Mouse (Mus musculus): ENCODE results near the gene Skil. TPM values are rescaled to one million over a fixed set of nuclear protein-coding genes. Genes with fewer than 3 reads are reported as not detected.

The Skil gene
- 13.7 and 14.9 TPM in 2 replicates for polyA plus RNA-seq (2012; rRNA removed)
- 20.6 and 23.2 TPM in 2 replicates for polyA plus RNA-seq (2014; fragmentation: Nextera tagmentation; extraction: Ambion mirVana)

- H3K36me3 ChIP-seq (ENCODE audit: control insufficient read depth, insufficient read depth, low read length): peaks cover 3% of the 10 kb centered on the region; the same call in 1 of the 2 replicates
- peaks cover 22% of the 10 kb centered on the region for H3K4me1 ChIP-seq (ENCODE audit: control insufficient read depth, insufficient read depth, low read length)
- 0 out of 2 replicates have a peak, but pooled peaks have one; percentile 32 for TF ChIP-seq POLR2A (IDR thresholded peaks at IDR 0.05; ENCODE audit: borderline replicate concordance, extremely low read depth, insufficient read depth, insufficient read length)
- no peaks in the 10 kb centered on the region for H3K27me3 ChIP-seq (ENCODE audit: control insufficient read depth, insufficient read depth, low read length)
- DNase-seq (ENCODE audit: low spot score) (peak; percentile 94), ATAC-seq (ENCODE audit: low FRiP score, low read depth) (peak; percentile 93)
- peak within 1 kb of the TSS; percentile 93 for H3K4me3 ChIP-seq (replicated peaks; ENCODE audit: low read length)
- peak within 1 kb of the TSS; percentile 98 for H3K27ac ChIP-seq (replicated peaks; ENCODE audit: low read depth, low read length)
- peak within 1 kb of the TSS; percentile 90 for H3K9ac ChIP-seq (ENCODE audit: low read depth, low read length, severe bottlenecking)
- H3K9me3 ChIP-seq (ENCODE audit: control insufficient read depth, low read length): no peaks in the 10 kb centered on the region
- H3K4me2 ChIP-seq (replicated peaks; ENCODE audit: low read depth, low read length, severe bottlenecking): peak within 1 kb of the TSS; percentile 80
- 0% methylated on average over 22 of the region's 109 CpGs for WGBS
These were observed at the start of gene Skil for GRCm38 (mm10) chr3:31094531-31095178. Gene Skil (plus strand): TSS chr3:31095058.

DNA sequence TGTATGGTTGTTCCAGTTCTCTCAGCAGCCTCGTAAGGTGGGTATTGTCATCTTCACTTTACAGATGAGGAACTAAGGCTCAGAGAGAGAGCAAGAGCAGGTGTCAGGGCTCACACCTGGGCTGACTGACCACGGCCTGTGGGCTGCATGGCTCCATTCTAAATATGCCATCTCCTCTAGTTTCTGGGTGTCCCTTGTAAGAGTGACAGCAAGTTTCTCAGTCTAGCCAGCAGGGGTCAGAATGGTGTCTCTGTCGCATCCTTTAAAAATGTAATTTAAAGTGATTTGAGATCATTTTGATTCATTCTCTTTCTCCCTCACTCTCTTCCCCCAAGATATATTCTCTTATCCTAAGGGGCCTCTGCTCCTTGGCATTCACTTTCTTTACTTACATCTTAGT lies 47.6 kb upstream of the Skil start:
- Histone ChIP-seq H3K27ac (replicated peaks; ENCODE audit: low read depth, low read length) (no peak overlapping the region), H3K4me3 (replicated peaks; ENCODE audit: low read length) (no peak overlapping the region), H3K36me3 (ENCODE audit: control insufficient read depth, insufficient read depth, low read length) (peaks cover 59% of the 10 kb centered on the region), H3K9me3 (ENCODE audit: control insufficient read depth, low read length) (no peaks in the 10 kb centered on the region), H3K9ac (ENCODE audit: low read depth, low read length, severe bottlenecking) (no peak overlapping the region), H3K27me3 (ENCODE audit: control insufficient read depth, insufficient read depth, low read length) (no peaks in the 10 kb centered on the region), H3K4me2 (replicated peaks; ENCODE audit: low read depth, low read length, severe bottlenecking) (no peak overlapping the region), H3K4me1 (ENCODE audit: control insufficient read depth, insufficient read depth, low read length) (no peaks in the 10 kb centered on the region)
- ATAC-seq (ENCODE audit: low FRiP score, low read depth): no peak
- no peak for DNase-seq (ENCODE audit: low spot score)
- no peak for TF ChIP-seq POLR2A (IDR thresholded peaks at IDR 0.05; ENCODE audit: borderline replicate concordance, extremely low read depth, insufficient read depth, insufficient read length)
- WGBS: 73% methylated on average over 3 of the region's 3 CpGs

- H3K9me3 ChIP-seq (ENCODE audit: control insufficient read depth, low read length): no peaks in the 10 kb centered on the region
- H3K9ac ChIP-seq (ENCODE audit: low read depth, low read length, severe bottlenecking): no peak overlapping the region
- ATAC-seq (ENCODE audit: low FRiP score, low read depth) (no peak), DNase-seq (ENCODE audit: low spot score) (no peak)
- H3K4me3 ChIP-seq (replicated peaks; ENCODE audit: low read length): no peak overlapping the region
- WGBS: 88% methylated on average over 5 of the region's 5 CpGs
- no peak overlapping the region for H3K27ac ChIP-seq (replicated peaks; ENCODE audit: low read depth, low read length)
- TF ChIP-seq POLR2A (IDR thresholded peaks at IDR 0.05; ENCODE audit: borderline replicate concordance, extremely low read depth, insufficient read depth, insufficient read length): no peak
- H3K4me2 ChIP-seq (replicated peaks; ENCODE audit: low read depth, low read length, severe bottlenecking): no peak overlapping the region
- H3K4me1 ChIP-seq (ENCODE audit: control insufficient read depth, insufficient read depth, low read length): no peaks in the 10 kb centered on the region
- H3K27me3 ChIP-seq (ENCODE audit: control insufficient read depth, insufficient read depth, low read length): no peaks in the 10 kb centered on the region
- peaks cover 46% of the 10 kb centered on the region for H3K36me3 ChIP-seq (ENCODE audit: control insufficient read depth, insufficient read depth, low read length)
These were observed 45.8 kb upstream of the Skil start for GRCm38 (mm10) chr3:31049087-31049486.

DNA sequence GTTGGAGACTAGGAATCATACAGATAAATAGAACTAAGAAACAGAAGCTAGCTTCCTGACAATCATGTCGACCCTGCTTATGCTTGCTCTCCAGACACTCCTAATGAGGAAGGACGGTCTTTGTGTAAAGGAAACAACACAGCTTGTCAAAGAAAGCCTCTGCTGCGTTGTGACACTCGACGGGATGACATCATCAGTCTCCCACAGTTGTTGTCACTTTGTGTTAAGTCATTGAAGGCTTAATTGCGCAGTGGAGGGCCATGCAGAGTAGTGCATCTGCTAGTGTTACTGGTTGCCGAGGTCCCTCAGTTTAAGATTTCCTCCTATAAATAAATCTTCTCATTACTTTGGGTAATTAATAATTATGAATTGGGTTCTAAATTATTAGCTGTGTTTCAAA lies 44.5 kb upstream of the Skil start:
- no peak for TF ChIP-seq POLR2A (IDR thresholded peaks at IDR 0.05; ENCODE audit: borderline replicate concordance, extremely low read depth, insufficient read depth, insufficient read length)
- no peak overlapping the region for H3K4me3 ChIP-seq (replicated peaks; ENCODE audit: low read length)
- 86% methylated on average over 7 of the region's 7 CpGs for WGBS
- DNase-seq (ENCODE audit: low spot score) (no peak), ATAC-seq (ENCODE audit: low FRiP score, low read depth) (no peak)
- H3K4me1 ChIP-seq (ENCODE audit: control insufficient read depth, insufficient read depth, low read length): no peaks in the 10 kb centered on the region
- H3K4me2 ChIP-seq (replicated peaks; ENCODE audit: low read depth, low read length, severe bottlenecking): no peak overlapping the region
- no peaks in the 10 kb centered on the region for H3K27me3 ChIP-seq (ENCODE audit: control insufficient read depth, insufficient read depth, low read length)
- peaks cover 42% of the 10 kb centered on the region for H3K36me3 ChIP-seq (ENCODE audit: control insufficient read depth, insufficient read depth, low read length)
- H3K9me3 ChIP-seq (ENCODE audit: control insufficient read depth, low read length): no peaks in the 10 kb centered on the region
- no peak overlapping the region for H3K9ac ChIP-seq (ENCODE audit: low read depth, low read length, severe bottlenecking)
- no peak overlapping the region for H3K27ac ChIP-seq (replicated peaks; ENCODE audit: low read depth, low read length)

DNA sequence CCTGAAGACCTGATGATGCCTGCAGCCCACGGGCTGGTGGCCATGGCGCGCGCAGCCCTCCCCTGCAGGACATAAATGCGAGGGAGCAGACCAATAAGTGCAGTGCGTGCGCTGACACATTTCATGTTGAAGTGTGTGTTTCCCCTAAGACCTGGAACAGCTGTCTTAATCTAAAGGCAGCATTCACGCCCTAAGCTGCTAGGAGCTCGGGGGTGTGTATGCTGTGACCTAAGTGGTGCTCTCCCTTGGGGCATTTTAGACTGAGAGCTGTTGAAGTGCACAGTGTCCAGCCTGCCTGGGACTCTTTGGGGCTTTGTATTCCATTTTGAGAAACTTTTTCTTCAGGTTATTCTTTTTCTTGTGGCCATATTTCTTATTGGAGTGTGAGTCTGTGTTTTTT lies 43.1 kb upstream of the Skil start:
- Histone ChIP-seq H3K9ac (ENCODE audit: low read depth, low read length, severe bottlenecking) (no peak overlapping the region), H3K4me1 (ENCODE audit: control insufficient read depth, insufficient read depth, low read length) (no peaks in the 10 kb centered on the region), H3K36me3 (ENCODE audit: control insufficient read depth, insufficient read depth, low read length) (peaks cover 40% of the 10 kb centered on the region), H3K9me3 (ENCODE audit: control insufficient read depth, low read length) (no peaks in the 10 kb centered on the region), H3K4me3 (replicated peaks; ENCODE audit: low read length) (no peak overlapping the region), H3K4me2 (replicated peaks; ENCODE audit: low read depth, low read length, severe bottlenecking) (no peak overlapping the region), H3K27me3 (ENCODE audit: control insufficient read depth, insufficient read depth, low read length) (no peaks in the 10 kb centered on the region), H3K27ac (replicated peaks; ENCODE audit: low read depth, low read length) (no peak overlapping the region)
- WGBS: 72% methylated on average over 9 of the region's 9 CpGs
- TF ChIP-seq POLR2A (IDR thresholded peaks at IDR 0.05; ENCODE audit: borderline replicate concordance, extremely low read depth, insufficient read depth, insufficient read length): no peak
- ATAC-seq (ENCODE audit: low FRiP score, low read depth) (no peak), DNase-seq (ENCODE audit: low spot score) (no peak)

Measured in limb, embryonic 14.5 days (tissue).